Mouse (Mus musculus): ENCODE measurements around the gene Stard9.

Stard9 gene

DNA sequence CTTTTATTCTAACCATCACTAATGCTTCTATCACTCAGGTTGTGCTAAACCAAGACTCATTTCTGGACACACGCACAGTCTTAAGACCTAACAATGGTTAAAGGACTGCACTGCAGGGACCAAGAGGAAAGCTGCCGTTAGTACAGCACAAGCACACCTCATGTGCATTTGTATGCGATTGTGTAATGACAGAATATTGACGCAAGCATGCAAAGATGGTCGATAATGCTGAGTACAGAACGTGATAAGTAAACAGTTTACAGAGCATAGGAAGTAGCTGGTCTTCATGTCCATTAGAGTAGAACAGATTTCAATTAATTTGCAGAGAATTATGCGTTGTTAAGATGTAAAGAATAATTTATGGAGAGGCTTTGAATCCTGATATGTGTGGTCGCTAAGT, 11.9 kb downstream of the Stard9 start:
- H3K9me3 ChIP-seq (ENCODE audit: low read length) = no peaks in the 10 kb centered on the region
- no peak for TF ChIP-seq POU5F1 (IDR thresholded peaks at IDR 0.05; ENCODE audit: borderline replicate concordance, low read length)
- no peak for TF ChIP-seq NANOG (IDR thresholded peaks at IDR 0.05; ENCODE audit: borderline replicate concordance, low read length)
- no peak for TF ChIP-seq CTCF (conservative IDR thresholded peaks at IDR 0.05; ENCODE audit: low read length)
- H3K36me3 ChIP-seq (ENCODE audit: insufficient read depth, low read length) = no peaks in the 10 kb centered on the region
- no peaks in the 10 kb centered on the region for H3K4me1 ChIP-seq (replicated peaks; ENCODE audit: low read depth, low read length)
- H3K27me3 ChIP-seq (ENCODE audit: insufficient read depth, low read length) = no peaks in the 10 kb centered on the region
- H3K4me3 ChIP-seq (replicated peaks; ENCODE audit: low read length) = no peak overlapping the region

DNA sequence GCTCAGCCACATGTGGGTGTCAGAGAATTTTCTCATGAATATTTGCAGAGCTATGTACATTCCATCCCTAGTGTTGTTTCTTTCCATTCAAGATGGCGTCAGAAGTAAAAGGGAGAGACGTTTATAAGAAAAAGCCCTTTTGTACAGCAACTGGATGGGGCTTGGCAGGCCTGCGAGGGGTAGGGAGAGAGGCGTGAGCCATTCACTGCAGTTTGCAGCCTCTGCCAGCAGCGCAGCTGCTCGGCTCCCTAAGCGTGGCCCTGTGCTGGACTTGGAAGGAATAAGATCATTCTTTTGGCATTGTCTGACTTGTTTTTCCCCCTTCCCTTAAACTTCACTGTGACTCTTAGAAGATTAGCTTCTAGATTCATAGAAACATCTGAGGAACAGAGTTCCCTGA, 14.9 kb downstream of the Stard9 start:
- H3K36me3 ChIP-seq (ENCODE audit: insufficient read depth, low read length) = no peaks in the 10 kb centered on the region
- H3K4me3 ChIP-seq (replicated peaks; ENCODE audit: low read length) = no peak overlapping the region
- H3K9me3 ChIP-seq (ENCODE audit: low read length) = no peaks in the 10 kb centered on the region
- H3K4me1 ChIP-seq (replicated peaks; ENCODE audit: low read depth, low read length) = no peaks in the 10 kb centered on the region; the same call in 1 of the 2 replicates
- TF ChIP-seq NANOG (IDR thresholded peaks at IDR 0.05; ENCODE audit: borderline replicate concordance, low read length) = no peak
- TF ChIP-seq CTCF (conservative IDR thresholded peaks at IDR 0.05; ENCODE audit: low read length) = no peak
- no peak for TF ChIP-seq POU5F1 (IDR thresholded peaks at IDR 0.05; ENCODE audit: borderline replicate concordance, low read length)
- H3K27me3 ChIP-seq (ENCODE audit: insufficient read depth, low read length) = no peaks in the 10 kb centered on the region

DNA sequence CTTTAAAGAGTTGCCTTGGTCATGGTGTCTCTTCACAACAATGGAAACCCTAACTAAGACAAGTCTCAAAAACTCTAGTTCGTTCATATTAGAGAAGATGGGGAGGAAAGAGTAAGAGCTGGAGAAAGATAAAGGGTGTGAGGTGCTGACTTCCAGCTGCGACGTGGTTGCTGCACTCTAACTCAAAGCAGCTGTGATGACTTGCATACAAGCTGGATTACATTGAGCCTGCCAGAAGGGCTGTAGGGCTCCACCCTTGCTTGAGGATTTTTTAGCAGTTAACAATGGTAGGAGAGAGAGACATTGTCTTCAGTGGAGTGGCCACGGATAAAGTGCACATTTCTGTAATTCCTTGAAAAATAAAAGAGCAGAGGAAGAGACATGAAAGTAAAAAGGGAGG, 17.9 kb downstream of the Stard9 start:
- H3K9me3 ChIP-seq (ENCODE audit: low read length) = no peaks in the 10 kb centered on the region
- TF ChIP-seq CTCF (conservative IDR thresholded peaks at IDR 0.05; ENCODE audit: low read length) = no peak
- no peak for TF ChIP-seq POU5F1 (IDR thresholded peaks at IDR 0.05; ENCODE audit: borderline replicate concordance, low read length)
- no peak for TF ChIP-seq NANOG (IDR thresholded peaks at IDR 0.05; ENCODE audit: borderline replicate concordance, low read length)
- H3K4me3 ChIP-seq (replicated peaks; ENCODE audit: low read length) = no peak overlapping the region
- H3K4me1 ChIP-seq (replicated peaks; ENCODE audit: low read depth, low read length) = no peaks in the 10 kb centered on the region; the same call in 1 of the 2 replicates
- H3K36me3 ChIP-seq (ENCODE audit: insufficient read depth, low read length) = no peaks in the 10 kb centered on the region
- no peaks in the 10 kb centered on the region for H3K27me3 ChIP-seq (ENCODE audit: insufficient read depth, low read length)

DNA sequence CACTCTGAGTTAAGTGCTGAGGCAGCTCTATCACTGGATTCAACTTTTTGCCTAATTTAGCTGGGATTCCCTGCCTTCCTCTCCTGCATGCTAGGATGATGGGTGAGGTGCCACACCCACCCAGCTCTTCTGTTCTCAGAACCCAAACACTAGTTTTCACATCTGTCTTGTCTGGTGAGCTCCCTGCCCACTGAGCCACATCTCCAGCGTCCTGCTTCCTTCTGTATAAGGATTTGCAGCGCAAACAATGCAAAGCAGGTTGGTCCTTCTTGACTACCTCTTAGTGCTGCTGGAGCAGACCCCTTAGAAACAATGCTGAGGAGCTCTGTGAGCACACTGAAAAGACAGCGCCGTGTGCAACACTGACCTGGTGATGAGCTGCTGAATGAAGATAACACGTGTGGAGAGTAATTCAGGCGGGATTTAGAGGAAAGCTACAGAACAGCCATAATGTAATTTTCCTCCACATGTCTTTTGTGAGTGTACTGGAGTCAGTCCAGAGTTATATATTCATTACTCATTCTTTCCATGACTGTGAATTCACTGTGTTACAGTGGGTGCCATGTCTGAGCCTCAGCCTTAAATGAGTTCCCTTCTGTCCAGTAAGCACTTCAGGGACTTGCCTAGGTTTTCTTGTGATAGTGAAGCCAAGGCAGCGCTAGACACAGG, 23.5 kb downstream of the Stard9 start:
- Histone ChIP-seq H3K36me3 (ENCODE audit: insufficient read depth, low read length) (no peaks in the 10 kb centered on the region), H3K4me3 (replicated peaks; ENCODE audit: low read length) (no peak overlapping the region), H3K4me1 (replicated peaks; ENCODE audit: low read depth, low read length) (peaks cover 10% of the 10 kb centered on the region), H3K27me3 (ENCODE audit: insufficient read depth, low read length) (no peaks in the 10 kb centered on the region), H3K9me3 (ENCODE audit: low read length) (no peaks in the 10 kb centered on the region)
- no peak for TF ChIP-seq NANOG (IDR thresholded peaks at IDR 0.05; ENCODE audit: borderline replicate concordance, low read length)
- TF ChIP-seq POU5F1 (IDR thresholded peaks at IDR 0.05; ENCODE audit: borderline replicate concordance, low read length) = no peak
- no peak for TF ChIP-seq CTCF (conservative IDR thresholded peaks at IDR 0.05; ENCODE audit: low read length)

DNA sequence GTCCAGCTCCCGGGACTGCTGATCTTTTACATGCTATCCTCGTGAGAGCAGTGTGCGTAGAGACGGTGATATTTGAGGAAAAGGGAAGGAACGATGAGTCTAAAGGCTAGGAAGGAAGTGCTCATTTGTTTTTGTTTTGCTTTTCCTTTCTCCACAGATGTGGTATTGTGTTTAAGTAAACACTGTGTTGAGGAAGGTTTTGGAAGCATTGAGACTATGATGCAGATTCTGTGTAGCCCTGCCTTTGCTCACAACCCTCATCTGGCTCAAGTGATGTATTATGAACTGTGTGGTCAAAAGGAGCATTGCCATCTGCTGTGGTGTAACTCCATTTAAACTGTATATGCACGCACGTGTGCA, 24.0 kb downstream of the Stard9 start:
- TF ChIP-seq CTCF (conservative IDR thresholded peaks at IDR 0.05; ENCODE audit: low read length) (no peak), NANOG (IDR thresholded peaks at IDR 0.05; ENCODE audit: borderline replicate concordance, low read length) (no peak), POU5F1 (IDR thresholded peaks at IDR 0.05; ENCODE audit: borderline replicate concordance, low read length) (no peak)
- H3K4me3 ChIP-seq (replicated peaks; ENCODE audit: low read length) = no peak overlapping the region
- no peaks in the 10 kb centered on the region for H3K9me3 ChIP-seq (ENCODE audit: low read length)
- no peaks in the 10 kb centered on the region for H3K27me3 ChIP-seq (ENCODE audit: insufficient read depth, low read length)
- H3K36me3 ChIP-seq (ENCODE audit: insufficient read depth, low read length) = no peaks in the 10 kb centered on the region
- peaks cover 10% of the 10 kb centered on the region for H3K4me1 ChIP-seq (replicated peaks; ENCODE audit: low read depth, low read length)

DNA sequence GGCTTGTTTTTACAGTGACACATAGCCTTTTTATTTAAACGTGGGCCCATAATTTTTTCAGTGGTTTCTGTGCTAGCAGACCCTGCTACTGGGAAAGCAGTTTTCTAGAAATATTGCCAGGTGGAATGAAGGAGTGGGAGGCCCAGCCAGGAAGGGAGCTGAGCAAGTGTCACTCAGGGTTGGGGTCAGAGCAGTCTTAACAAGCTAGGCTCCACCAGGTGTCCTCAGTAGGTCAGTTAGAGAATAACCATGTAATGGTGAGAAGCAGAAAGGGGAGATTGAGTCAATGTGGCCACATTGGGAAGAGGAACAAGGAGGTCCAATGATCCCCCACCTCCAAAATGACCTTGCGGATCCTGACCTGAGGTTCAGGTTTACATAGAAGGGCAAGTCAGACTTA, 25.8 kb downstream of the Stard9 start:
- Histone ChIP-seq H3K4me1 (replicated peaks; ENCODE audit: low read depth, low read length) (peaks cover 10% of the 10 kb centered on the region), H3K27me3 (ENCODE audit: insufficient read depth, low read length) (no peaks in the 10 kb centered on the region), H3K9me3 (ENCODE audit: low read length) (no peaks in the 10 kb centered on the region), H3K4me3 (replicated peaks; ENCODE audit: low read length) (no peak overlapping the region), H3K36me3 (ENCODE audit: insufficient read depth, low read length) (no peaks in the 10 kb centered on the region)
- no peak for TF ChIP-seq POU5F1 (IDR thresholded peaks at IDR 0.05; ENCODE audit: borderline replicate concordance, low read length)
- TF ChIP-seq CTCF (conservative IDR thresholded peaks at IDR 0.05; ENCODE audit: low read length) = no peak
- no peak for TF ChIP-seq NANOG (IDR thresholded peaks at IDR 0.05; ENCODE audit: borderline replicate concordance, low read length)

DNA sequence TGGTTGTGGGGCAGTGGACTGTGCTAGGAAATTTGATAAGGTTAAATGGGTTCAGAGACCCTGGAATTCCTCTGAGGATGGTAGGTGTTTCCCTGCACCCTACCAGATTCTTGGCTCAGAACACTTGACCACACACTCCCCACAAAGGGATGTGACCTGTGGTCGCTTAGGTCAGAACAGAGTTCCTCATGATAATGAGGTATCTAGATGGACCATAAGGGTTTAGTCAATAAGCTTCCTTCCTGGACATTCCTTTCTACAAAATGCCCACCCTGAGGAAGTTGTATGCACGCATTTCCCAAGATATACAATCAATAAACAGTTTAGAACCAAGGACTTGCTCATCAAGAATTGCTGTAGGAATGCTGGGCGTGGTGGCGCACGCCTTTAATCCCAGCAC, 27.0 kb downstream of the Stard9 start:
- no peak for TF ChIP-seq CTCF (conservative IDR thresholded peaks at IDR 0.05; ENCODE audit: low read length)
- no peak for TF ChIP-seq POU5F1 (IDR thresholded peaks at IDR 0.05; ENCODE audit: borderline replicate concordance, low read length)
- TF ChIP-seq NANOG (IDR thresholded peaks at IDR 0.05; ENCODE audit: borderline replicate concordance, low read length) = no peak
- Histone ChIP-seq H3K36me3 (ENCODE audit: insufficient read depth, low read length) (no peaks in the 10 kb centered on the region), H3K4me1 (replicated peaks; ENCODE audit: low read depth, low read length) (peaks cover 10% of the 10 kb centered on the region), H3K27me3 (ENCODE audit: insufficient read depth, low read length) (no peaks in the 10 kb centered on the region), H3K4me3 (replicated peaks; ENCODE audit: low read length) (no peak overlapping the region), H3K9me3 (ENCODE audit: low read length) (no peaks in the 10 kb centered on the region)

DNA sequence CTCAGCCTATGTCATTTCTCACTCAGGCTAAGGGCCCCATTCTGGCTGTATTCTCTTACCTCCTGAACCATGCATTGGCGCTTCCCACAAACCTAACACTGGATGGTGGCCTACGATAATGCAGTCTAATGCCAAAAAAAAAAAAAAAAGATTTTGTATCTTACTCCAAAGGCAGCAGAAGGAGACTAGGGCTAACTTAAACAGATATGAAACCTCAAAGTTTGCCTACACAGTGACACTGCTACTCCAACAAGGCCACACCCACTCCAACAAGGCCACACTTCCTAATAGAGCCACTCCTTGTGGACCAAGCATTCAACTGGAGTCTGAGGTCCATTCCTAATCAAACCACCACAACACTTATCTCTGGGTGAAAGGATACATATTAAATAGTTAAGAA, 27.8 kb downstream of the Stard9 start:
- TF ChIP-seq NANOG (IDR thresholded peaks at IDR 0.05; ENCODE audit: borderline replicate concordance, low read length) (no peak), POU5F1 (IDR thresholded peaks at IDR 0.05; ENCODE audit: borderline replicate concordance, low read length) (no peak), CTCF (conservative IDR thresholded peaks at IDR 0.05; ENCODE audit: low read length) (no peak)
- no peak overlapping the region for H3K4me3 ChIP-seq (replicated peaks; ENCODE audit: low read length)
- H3K9me3 ChIP-seq (ENCODE audit: low read length) = no peaks in the 10 kb centered on the region
- no peaks in the 10 kb centered on the region for H3K36me3 ChIP-seq (ENCODE audit: insufficient read depth, low read length)
- H3K27me3 ChIP-seq (ENCODE audit: insufficient read depth, low read length) = no peaks in the 10 kb centered on the region
- peaks cover 10% of the 10 kb centered on the region for H3K4me1 ChIP-seq (replicated peaks; ENCODE audit: low read depth, low read length)

DNA sequence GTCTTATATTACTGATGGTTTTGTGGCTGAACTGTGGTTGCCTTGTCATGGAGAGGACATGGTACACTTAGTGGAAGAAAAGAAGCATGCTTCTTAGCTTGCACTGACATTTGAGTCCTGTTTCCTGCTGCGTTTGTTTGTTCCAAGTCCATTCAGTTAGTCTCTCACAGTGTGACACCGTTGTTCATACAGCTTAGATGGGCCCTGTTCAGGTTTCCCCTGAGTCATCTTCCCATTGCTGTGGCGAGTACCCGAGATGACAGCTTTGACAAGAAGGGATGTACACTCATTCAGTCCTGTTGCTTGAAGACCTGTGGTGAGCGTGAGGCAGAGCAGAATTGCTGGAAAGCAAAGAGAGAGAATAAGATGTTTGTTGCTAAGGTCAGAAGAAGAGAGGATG, 29.6 kb downstream of the Stard9 start:
- H3K4me1 ChIP-seq (replicated peaks; ENCODE audit: low read depth, low read length) = peaks cover 6% of the 10 kb centered on the region; the same call in 1 of the 2 replicates
- no peaks in the 10 kb centered on the region for H3K36me3 ChIP-seq (ENCODE audit: insufficient read depth, low read length)
- no peak overlapping the region for H3K4me3 ChIP-seq (replicated peaks; ENCODE audit: low read length)
- TF ChIP-seq NANOG (IDR thresholded peaks at IDR 0.05; ENCODE audit: borderline replicate concordance, low read length) (no peak), POU5F1 (IDR thresholded peaks at IDR 0.05; ENCODE audit: borderline replicate concordance, low read length) (no peak), CTCF (conservative IDR thresholded peaks at IDR 0.05; ENCODE audit: low read length) (no peak)
- H3K27me3 ChIP-seq (ENCODE audit: insufficient read depth, low read length) = no peaks in the 10 kb centered on the region
- H3K9me3 ChIP-seq (ENCODE audit: low read length) = no peaks in the 10 kb centered on the region
